Mouse (Mus musculus): ENCODE measurements at regions not wholly inside any gene's neighbourhood (a gene's known extent, or its start where the extent isn't known, plus 50 kb on each side); places are given as distances from the start of the nearest gene placed in this dataset.

GRCm38 (mm10) chr17:83917781-83918180, 70.0 kb upstream of the Haao start:
- TF ChIP-seq CTCF (IDR thresholded peaks at IDR 0.05; ENCODE audit: borderline replicate concordance, insufficient read depth, low read length) (no peak), POLR2A (IDR thresholded peaks at IDR 0.05; ENCODE audit: low read depth, low read length) (no peak)

Measured in embryonic fibroblast, embryonic 13.5 days (primary cell).